Mouse (Mus musculus) spleen, adult 2 months (tissue): ENCODE measurements around the gene Donson.

Source experiments
- CTCF ChIP-seq: fragments of 200-500 bp; IDR thresholded peaks from 2 replicates; pipeline ENCODE4 v1.5.1; 2011; ENCODE audit warnings: mild to moderate bottlenecking, inconsistent platforms; ENCODE audit not compliant: insufficient read depth, insufficient read length, insufficient replicate concordance; ENCODE audit errors: extremely low read depth
- POLR2A ChIP-seq: fragments of 200-500 bp; IDR thresholded peaks from 2 replicates; pipeline ENCODE4 v1.6.1; 2011; ENCODE audit warnings: low read depth, low read length, inconsistent platforms

DNA sequence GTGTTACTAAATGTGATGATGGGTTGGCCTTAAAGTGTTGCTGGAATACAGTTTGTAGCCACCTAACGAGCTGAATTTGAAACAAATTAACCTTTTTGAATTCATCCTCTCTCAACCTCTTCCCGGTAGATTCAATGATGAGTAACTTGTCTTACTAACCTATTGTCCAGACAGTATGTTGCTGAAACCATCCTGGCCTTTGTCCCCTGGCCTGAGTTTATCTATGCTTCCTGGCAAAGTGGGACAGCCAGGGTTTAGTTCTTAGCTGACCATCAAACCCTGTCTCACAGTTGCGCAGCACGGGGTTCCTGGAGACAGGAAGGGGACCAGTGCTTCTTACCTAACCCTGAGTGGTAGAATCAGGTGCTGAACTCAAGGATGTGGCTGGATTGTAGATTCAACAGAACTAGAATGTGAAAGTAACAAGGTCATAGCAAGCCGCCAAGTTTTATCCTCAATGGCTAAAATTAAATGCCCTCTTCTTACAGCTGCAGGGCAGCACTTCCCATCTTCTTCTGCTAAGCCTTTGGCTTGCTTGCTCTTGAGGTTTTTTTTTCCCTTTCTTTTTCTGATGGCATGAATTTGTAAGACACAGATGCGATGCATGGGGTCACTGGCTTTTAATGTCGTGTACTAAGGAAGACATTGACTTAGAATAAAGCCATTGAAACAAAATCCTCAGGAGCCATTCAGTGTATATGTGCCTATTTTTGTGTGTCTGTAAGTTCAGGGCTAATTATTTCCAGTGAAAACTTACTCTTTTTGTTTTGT lies 47.7 kb upstream of the Donson start:
- TF ChIP-seq CTCF (no peak), POLR2A (no peak)
